Mouse (Mus musculus) colon, adult 2 months (tissue): ENCODE data around the gene Hist1h3b. TPM values are rescaled to one million over a fixed set of nuclear protein-coding genes. Genes with fewer than 3 reads are reported as not detected.

Source experiments
- polyA plus RNA-seq: library from polyadenylated mRNA; depleted of rRNA; stranded (reverse); fragments of >200 nt; gene quantifications from 2 replicates; pipeline ENCODE4 v1.2.3, GENCODE M21; 2012; rRNA removed

The Hist1h3b gene
- 26.4 and 32.0 TPM in 2 replicates for polyA plus RNA-seq

DNA sequence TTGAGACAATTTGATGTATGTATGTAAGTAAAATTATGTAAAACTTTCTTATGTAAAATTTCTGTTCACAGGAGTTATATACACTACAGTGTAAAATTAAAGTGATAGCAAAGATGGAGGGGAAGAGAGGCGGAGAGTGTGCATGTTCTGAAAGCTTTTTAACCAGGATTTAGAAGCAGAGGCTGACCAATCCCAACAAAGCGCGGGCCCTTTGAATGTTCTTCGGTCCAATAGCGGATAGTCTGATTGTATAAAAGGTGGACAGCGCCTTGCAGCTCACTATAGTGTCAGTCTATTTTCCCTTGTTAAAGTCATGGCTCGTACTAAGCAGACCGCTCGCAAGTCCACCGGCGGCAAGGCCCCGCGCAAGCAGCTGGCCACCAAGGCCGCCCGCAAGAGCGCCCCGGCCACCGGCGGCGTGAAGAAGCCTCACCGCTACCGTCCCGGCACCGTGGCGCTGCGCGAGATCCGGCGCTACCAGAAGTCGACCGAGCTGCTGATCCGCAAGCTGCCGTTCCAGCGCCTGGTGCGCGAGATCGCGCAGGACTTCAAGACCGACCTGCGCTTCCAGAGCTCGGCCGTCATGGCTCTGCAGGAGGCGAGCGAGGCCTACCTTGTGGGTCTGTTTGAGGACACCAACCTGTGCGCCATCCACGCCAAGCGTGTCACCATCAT, at the start of gene Hist1h3b:
Hist1h3b (plus strand) TSS at position 201 of the 675 bp plus-strand sequence.

GRCm38 (mm10) chr13:23710374-23711089, 41.5 kb upstream of the Hist1h3b start, which contains the start of gene Hfe:
Gene Hfe, minus strand, starts transcription at chr13:23710854.

GRCm38 (mm10) chr13:23738677-23739068, 13.4 kb upstream of the Hist1h3b start, which contains the start of gene Hist1h1c:
Gene Hist1h1c, plus strand, starts transcription at chr13:23738808.

GRCm38 (mm10) chr13:23745381-23746161, 6.5 kb upstream of the Hist1h3b start, which contains the start of gene Hist1h3c:
Gene Hist1h3c, minus strand, starts transcription at chr13:23745602.

GRCm38 (mm10) chr13:23746201-23747080, 5.6 kb upstream of the Hist1h3b start, which contains the start of gene Hist1h2bb:
Gene Hist1h2bb, plus strand, starts transcription at chr13:23746734.

GRCm38 (mm10) chr13:23750839-23751477, 1.1 kb upstream of the Hist1h3b start, which contains the start of gene Hist1h2ab:
Gene Hist1h2ab, plus strand, starts transcription at chr13:23751126.

GRCm38 (mm10) chr13:23756790-23757189, 4.7 kb downstream of the Hist1h3b start, which contains the start of gene Hist1h4b:
Gene Hist1h4b, plus strand, starts transcription at chr13:23757013.

GRCm38 (mm10) chr13:23760972-23761864, 9.2 kb downstream of the Hist1h3b start, which contains the start of gene Hist1h4a:
Gene Hist1h4a, minus strand, starts transcription at chr13:23761230.

GRCm38 (mm10) chr13:23761871-23762821, 10.1 kb downstream of the Hist1h3b start, which contains the start of gene Hist1h3a:
Gene Hist1h3a, minus strand, starts transcription at chr13:23762386.

GRCm38 (mm10) chr13:23763586-23764323, 11.7 kb downstream of the Hist1h3b start, which contains the start of gene Hist1h1a:
Gene Hist1h1a, plus strand, starts transcription at chr13:23763666.

DNA sequence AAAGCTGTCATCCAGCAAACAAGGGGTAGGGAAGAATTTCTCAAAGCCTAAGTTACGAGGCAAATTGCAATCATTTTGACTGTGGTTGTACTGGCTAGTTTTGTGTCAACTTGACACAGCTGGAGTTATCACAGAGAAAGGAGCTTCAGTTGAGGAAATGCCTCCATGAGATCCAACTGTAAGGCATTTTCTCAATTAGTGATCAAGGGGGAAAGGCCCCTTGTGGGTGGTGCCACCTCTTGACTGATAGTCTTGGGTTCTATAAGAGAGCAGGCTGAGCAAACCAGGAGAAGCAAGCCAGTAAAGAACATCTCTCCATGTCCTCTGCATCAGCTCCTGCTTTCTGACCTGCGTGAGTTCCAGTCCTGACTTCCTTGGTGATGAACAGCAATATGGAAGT, 17.5 kb downstream of the Hist1h3b start, which contains the start of gene Trim38:
Trim38 (plus strand) TSS at position 301 of the 400 bp plus-strand sequence.

Other genes with a start within 250 kb of the Hist1h3b start
- 42.2 and 63.4 TPM in 2 replicates for gene Hist1h4h, start 221.2 kb upstream of the Hist1h3b start, polyA plus RNA-seq
- gene Hist1h2af, start 218.4 kb upstream of the Hist1h3b start, polyA plus RNA-seq = 245 and 289 TPM in 2 replicates
- gene Hist1h3g, start 216.8 kb upstream of the Hist1h3b start, polyA plus RNA-seq = 23.2 and 33.2 TPM in 2 replicates
- 4.9 and 5.3 TPM in 2 replicates for gene Hist1h2bh, start 208.9 kb upstream of the Hist1h3b start, polyA plus RNA-seq
- gene Hist1h3f, start 208.2 kb upstream of the Hist1h3b start, polyA plus RNA-seq = 5.0 and 6.7 TPM in 2 replicates
- 13.1 and 22.8 TPM in 2 replicates for gene Hist1h4f, start 200.6 kb upstream of the Hist1h3b start, polyA plus RNA-seq
- gene Hist1h1d, start 199.0 kb upstream of the Hist1h3b start, polyA plus RNA-seq = 0.45 and 0.47 TPM in 2 replicates
- gene Hist1h3e, start 189.9 kb upstream of the Hist1h3b start, polyA plus RNA-seq = 32.1 and 36.8 TPM in 2 replicates
- gene Hist1h2ae, start 181.0 kb upstream of the Hist1h3b start, polyA plus RNA-seq = 15.1 and 16.2 TPM in 2 replicates
- gene Hist1h2bg, start 180.9 kb upstream of the Hist1h3b start, polyA plus RNA-seq = 49.0 and 58.2 TPM in 2 replicates
- 11.4 and 19.0 TPM in 2 replicates for gene Hist1h2bf, start 178.1 kb upstream of the Hist1h3b start, polyA plus RNA-seq
- 6.9 and 11.5 TPM in 2 replicates for gene Hist1h2ad, start 177.9 kb upstream of the Hist1h3b start, polyA plus RNA-seq
- gene Hist1h3d, start 176.5 kb upstream of the Hist1h3b start, polyA plus RNA-seq = 13.8 and 18.8 TPM in 2 replicates
- 12.3 and 14.7 TPM in 2 replicates for gene Hist1h4d, start 170.7 kb upstream of the Hist1h3b start, polyA plus RNA-seq
- 3.1 and 3.3 TPM in 2 replicates for gene Hist1h2be, start 131.1 kb upstream of the Hist1h3b start, polyA plus RNA-seq
- 3.2 and 3.9 TPM in 2 replicates for gene Hist1h1e, start 129.7 kb upstream of the Hist1h3b start, polyA plus RNA-seq
- 2.4 and 3.8 TPM in 2 replicates for gene Hist1h2ac, start 68.3 kb upstream of the Hist1h3b start, polyA plus RNA-seq
- 410 and 605 TPM in 2 replicates for gene Hist1h2bc, start 68.1 kb upstream of the Hist1h3b start, polyA plus RNA-seq
- gene Hist1h1t, start 56.5 kb upstream of the Hist1h3b start, polyA plus RNA-seq = not detected in 2 replicates
- gene Hist1h4c, start 53.8 kb upstream of the Hist1h3b start, polyA plus RNA-seq = 20.7 and 21.2 TPM in 2 replicates
- gene Hfe, start 41.4 kb upstream of the Hist1h3b start, polyA plus RNA-seq = 9.4 and 10.3 TPM in 2 replicates
- 204 and 212 TPM in 2 replicates for gene Hist1h1c, start 13.5 kb upstream of the Hist1h3b start, polyA plus RNA-seq
- 23.6 and 30.3 TPM in 2 replicates for gene Hist1h3c, start 6.7 kb upstream of the Hist1h3b start, polyA plus RNA-seq
- 12.8 and 18.4 TPM in 2 replicates for gene Hist1h2bb, start 5.5 kb upstream of the Hist1h3b start, polyA plus RNA-seq
- 23.5 and 25.9 TPM in 2 replicates for gene Hist1h2ab, start 1.1 kb upstream of the Hist1h3b start, polyA plus RNA-seq
- gene Hist1h4b, start 4.7 kb downstream of the Hist1h3b start, polyA plus RNA-seq = 20.0 and 20.8 TPM in 2 replicates
- gene Hist1h4a, start 9.0 kb downstream of the Hist1h3b start, polyA plus RNA-seq = 15.5 and 15.9 TPM in 2 replicates
- gene Hist1h3a, start 10.1 kb downstream of the Hist1h3b start, polyA plus RNA-seq = 23.6 and 24.8 TPM in 2 replicates
- 1.1 and 1.4 TPM in 2 replicates for gene Hist1h1a, start 11.4 kb downstream of the Hist1h3b start, polyA plus RNA-seq
- gene Trim38, start 17.6 kb downstream of the Hist1h3b start, polyA plus RNA-seq = 0.12 and 0.14 TPM in 2 replicates
- gene Slc17a2, start 54.7 kb downstream of the Hist1h3b start, polyA plus RNA-seq = 0.36 and 0.59 TPM in 2 replicates
- gene Slc17a3, start 87.2 kb downstream of the Hist1h3b start, polyA plus RNA-seq = not detected in 2 replicates
- not detected in 2 replicates for gene Slc17a1, start 115.5 kb downstream of the Hist1h3b start, polyA plus RNA-seq
- 16.1 and 27.1 TPM in 2 replicates for gene Slc17a4, start 162.7 kb downstream of the Hist1h3b start, polyA plus RNA-seq
- not detected in 2 replicates for gene Hist1h2ba, start 181.9 kb downstream of the Hist1h3b start, polyA plus RNA-seq
- not detected in 2 replicates for gene Hist1h2aa, start 182.2 kb downstream of the Hist1h3b start, polyA plus RNA-seq
- gene Scgn, start 238.9 kb downstream of the Hist1h3b start, polyA plus RNA-seq = 2.1 and 3.1 TPM in 2 replicates